ENCODE assay signal across 9 mouse cellular contexts in genomic region chr13:88824441-88824840, GRCm38 (mm10). TPM values are rescaled to one million over a fixed set of nuclear protein-coding genes. Genes with fewer than 3 reads are reported as not detected.
DNase-seq lines count a peak whose midpoint lies in the region; ATAC-seq and TF ChIP-seq lines count a peak whose summit lies in the region.
"Had no signal": no experiment of that assay in that cellular context is flagged by ENCODE, and none has a peak within 500 bp of the region (broad histone marks: within the 10 kb centered on the region; RNA-seq: fewer than 3 reads in every experiment).

No protein-coding gene starts in this region.

- TF ChIP-seq EP300 in stomach, postnatal 0 days (optimal IDR thresholded peaks at IDR 0.05), result no peak

- peak overlapping the region; percentile 94; the same call in 1 of the 2 replicates for H3K4me2 ChIP-seq in heart, embryonic 12.5 days
- peak overlapping the region; percentile 98 for H3K4me2 ChIP-seq in lung, embryonic 16.5 days (ENCODE audit: low read depth, low read length)
- peak overlapping the region; percentile 97 for H3K4me2 ChIP-seq in limb, embryonic 13.5 days (replicated peaks)
- peak overlapping the region; percentile 87 for H3K4me2 ChIP-seq in stomach, postnatal 0 days (replicated peaks; ENCODE audit: low read depth)

- no peak overlapping the region for H3K4me3 ChIP-seq in heart, embryonic 12.5 days
- H3K4me3 ChIP-seq in lung, embryonic 16.5 days (ENCODE audit: low read length), result no peak overlapping the region
- peak overlapping the region; percentile 71 for H3K4me3 ChIP-seq in limb, embryonic 13.5 days
- no peak overlapping the region; the same call in 1 of the 2 replicates for H3K4me3 ChIP-seq in stomach, postnatal 0 days (ENCODE audit: low read depth, low read length)

- no peaks in the 10 kb centered on the region for H3K9me3 ChIP-seq in heart, embryonic 12.5 days (replicated peaks)
- no peaks in the 10 kb centered on the region for H3K9me3 ChIP-seq in lung, embryonic 16.5 days (ENCODE audit: control insufficient read depth, low read length)
- no peaks in the 10 kb centered on the region for H3K9me3 ChIP-seq in limb, embryonic 13.5 days
- no peaks in the 10 kb centered on the region for H3K9me3 ChIP-seq in stomach, postnatal 0 days (ENCODE audit: control insufficient read depth, low read length)

- H3K27me3 ChIP-seq in heart, embryonic 12.5 days (replicated peaks), result no peaks in the 10 kb centered on the region
- peaks cover 5% of the 10 kb centered on the region for H3K27me3 ChIP-seq in lung, embryonic 16.5 days (ENCODE audit: control insufficient read depth, insufficient read depth, low read depth, low read length)
- peaks cover 18% of the 10 kb centered on the region for H3K27me3 ChIP-seq in limb, embryonic 13.5 days
- H3K27me3 ChIP-seq in stomach, postnatal 0 days (ENCODE audit: control insufficient read depth, insufficient read depth, low read length), result no peaks in the 10 kb centered on the region

- DNase-seq in heart, postnatal 4 days, result no peak
- no peak for DNase-seq in lung, postnatal 14 days
- no peak for DNase-seq in stomach, postnatal 0 days (ENCODE audit: low spot score)
- DNase-seq in adrenal gland, postnatal 10 days, result no peak
- DNase-seq in cerebellum, postnatal 25 days, result no peak
- DNase-seq: cerebellum, adult 18-20 months had no signal

- peaks cover 11% of the 10 kb centered on the region for H3K4me1 ChIP-seq in heart, embryonic 12.5 days (replicated peaks)
- H3K4me1 ChIP-seq in lung, embryonic 16.5 days (replicated peaks; ENCODE audit: control insufficient read depth, insufficient read depth, low read length), result peaks cover 4% of the 10 kb centered on the region; the same call in 1 of the 2 replicates
- H3K4me1 ChIP-seq in limb, embryonic 13.5 days, result peaks cover 20% of the 10 kb centered on the region; the same call in 1 of the 2 replicates
- no peaks in the 10 kb centered on the region for H3K4me1 ChIP-seq in stomach, postnatal 0 days (replicated peaks; ENCODE audit: control insufficient read depth, insufficient read depth)

- H3K9ac ChIP-seq in heart, embryonic 12.5 days, result no peak overlapping the region
- H3K9ac ChIP-seq in lung, embryonic 16.5 days (ENCODE audit: low read length), result no peak overlapping the region
- no peak overlapping the region for H3K9ac ChIP-seq in limb, embryonic 13.5 days
- no peak overlapping the region for H3K9ac ChIP-seq in stomach, postnatal 0 days (ENCODE audit: low read length)

- H3K27ac ChIP-seq in heart, embryonic 12.5 days (ENCODE audit: poor library complexity, severe bottlenecking), result no peak overlapping the region
- no peak overlapping the region for H3K27ac ChIP-seq in lung, embryonic 16.5 days (ENCODE audit: low read length)
- no peak overlapping the region for H3K27ac ChIP-seq in limb, embryonic 13.5 days
- H3K27ac ChIP-seq in stomach, postnatal 0 days (replicated peaks), result no peak overlapping the region

- 30% methylated on average over 4 of the region's 4 CpGs for WGBS in heart, embryonic 12.5 days
- 24% methylated on average over 4 of the region's 4 CpGs for WGBS in lung, embryonic 16.5 days
- WGBS in limb, embryonic 13.5 days, result 29% methylated on average over 4 of the region's 4 CpGs
- 35% methylated on average over 4 of the region's 4 CpGs for WGBS in stomach, postnatal 0 days

- H3K36me3 ChIP-seq in heart, embryonic 12.5 days, result no peaks in the 10 kb centered on the region
- no peaks in the 10 kb centered on the region for H3K36me3 ChIP-seq in lung, embryonic 16.5 days (ENCODE audit: control insufficient read depth, insufficient read depth, low read length)
- H3K36me3 ChIP-seq in limb, embryonic 13.5 days, result no peaks in the 10 kb centered on the region
- H3K36me3 ChIP-seq in stomach, postnatal 0 days (ENCODE audit: control insufficient read depth, insufficient read depth, low read length), result no peaks in the 10 kb centered on the region

- ATAC-seq in heart, embryonic 12.5 days (ENCODE audit: insufficient number of reproducible peaks, low FRiP score), result no peak
- no peak for ATAC-seq in lung, embryonic 16.5 days (ENCODE audit: low read depth)
- no peak for ATAC-seq in limb, embryonic 13.5 days (ENCODE audit: low FRiP score, low read depth)
- no peak for ATAC-seq in stomach, postnatal 0 days (ENCODE audit: low FRiP score, low TSS enrichment)

- TF ChIP-seq CTCF in stomach, postnatal 0 days (IDR thresholded peaks at IDR 0.05; ENCODE audit: low read depth), result no peak

RNA-seq across cellular contexts. Expression of gene Edil3, which starts 3.2 kb away (rescaled TPM):
- 15.6 and 16.5 TPM in 2 replicates for polyA plus RNA-seq in heart, embryonic 12.5 days (2016; fragmentation: Nextera tagmentation; extraction: Ambion mirVana)
- under 1 TPM; 0.45 to 0.47 TPM for total RNA-seq in heart, postnatal 4 days (2021)
- polyA plus RNA-seq in lung, embryonic 16.5 days (2015; fragmentation: Nextera tagmentation; extraction: Ambion mirVana), result 9.4 and 9.7 TPM in 2 replicates
- 14.0 and 14.3 TPM in 2 replicates for polyA plus RNA-seq in limb, embryonic 13.5 days (2015; fragmentation: Nextera tagmentation; extraction: Ambion mirVana)
- polyA plus RNA-seq in stomach, postnatal 0 days (2015; fragmentation: Nextera tagmentation; extraction: Ambion mirVana), result 1.1 and 1.7 TPM in 2 replicates
- 1 to 10 TPM; 1.9 to 2.9 TPM for total RNA-seq in adrenal gland, postnatal 10 days (2021)
